Mouse (Mus musculus) ES-Bruce4 (cell line): Measurements from ENCODE around the gene Tfap2c. TPM values are rescaled to one million over a fixed set of nuclear protein-coding genes. Genes with fewer than 3 reads are reported as not detected.

Experiments
- H3K27ac ChIP-seq: 2 replicates; pipeline ENCODE4 v1.5.1; 2012; ENCODE audit warnings: low read length, inconsistent platforms; ENCODE audit not compliant: insufficient read depth
- H3K27me3 ChIP-seq: 2 replicates; pipeline ENCODE4 v1.6.1; 2012; ENCODE audit warnings: mild to moderate bottlenecking, low read length, inconsistent platforms; ENCODE audit not compliant: control insufficient read depth, poor library complexity, insufficient read depth, severe bottlenecking
- H3K36me3 ChIP-seq: 2 replicates; pipeline ENCODE4 v1.6.1; 2012; ENCODE audit warnings: inconsistent platforms, mild to moderate bottlenecking, low read length, moderate library complexity; ENCODE audit not compliant: control insufficient read depth, poor library complexity, insufficient read depth, severe bottlenecking
- H3K4me1 ChIP-seq: one replicate; pipeline ENCODE4 v1.8.1; 2011; ENCODE audit warnings: low read length; ENCODE audit not compliant: control insufficient read depth, insufficient read depth
- H3K4me3 ChIP-seq: 2 replicates; pipeline ENCODE4 v1.5.1; 2011; ENCODE audit warnings: low read depth, mild to moderate bottlenecking, low read length
- H3K9ac ChIP-seq: 2 replicates; pipeline ENCODE4 v1.6.1; 2012; ENCODE audit warnings: low read depth, mild to moderate bottlenecking, inconsistent platforms; ENCODE audit not compliant: poor library complexity, severe bottlenecking
- H3K9me3 ChIP-seq: replicated peaks from 2 replicates; pipeline ENCODE4 v1.6.1; 2012; ENCODE audit warnings: mild to moderate bottlenecking, low read length, inconsistent platforms; ENCODE audit not compliant: control insufficient read depth, poor library complexity, insufficient read depth, severe bottlenecking
- CTCF ChIP-seq: IDR thresholded peaks from one replicate; pipeline ENCODE4 v1.8.1; 2011; ENCODE audit warnings: low read depth, low read length
- EP300 ChIP-seq: IDR thresholded peaks from 2 replicates; pipeline ENCODE4 v1.6.1; 2011; ENCODE audit warnings: low read depth, low read length; ENCODE audit not compliant: insufficient read depth
- POLR2A ChIP-seq: IDR thresholded peaks from one replicate; pipeline ENCODE4 v1.8.1; 2011; ENCODE audit warnings: low read length; ENCODE audit not compliant: insufficient read depth
- polyA plus RNA-seq: library from polyadenylated mRNA; stranded (reverse); fragments of >200 nt; gene quantifications from 2 replicates; pipeline ENCODE4 v1.2.4, GENCODE M21; 2011; ENCODE audit warnings: low read depth; ENCODE audit not compliant: missing spikeins, insufficient read depth, insufficient read length

Tfap2c gene
- polyA plus RNA-seq, 1 experiment, result 107 TPM

DNA sequence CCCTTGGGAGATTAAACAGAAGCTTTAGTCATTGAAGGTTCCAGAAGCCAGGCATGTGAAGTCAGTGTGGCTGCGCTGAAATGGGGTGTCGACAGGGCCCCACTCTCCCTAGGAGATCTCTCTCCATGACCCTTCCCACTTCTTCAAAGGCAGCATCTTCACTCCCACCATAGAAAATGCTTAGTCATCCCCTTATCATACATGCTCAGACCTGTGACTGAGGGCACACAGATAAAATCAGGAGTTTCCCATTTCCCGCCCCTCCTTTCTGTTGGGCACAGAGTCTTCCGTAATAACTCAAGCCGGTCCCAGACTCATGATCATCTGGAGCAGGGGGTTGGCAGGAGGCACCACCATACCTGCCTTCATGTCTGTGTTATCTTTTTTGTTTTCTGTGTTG lies 41.4 kb downstream of the Tfap2c start:
- TF ChIP-seq CTCF, result no peak
- no peak for TF ChIP-seq POLR2A
- TF ChIP-seq EP300, result no peak
- peaks cover 8% of the 10 kb centered on the region for H3K4me1 ChIP-seq
- H3K27ac ChIP-seq, result no peak overlapping the region
- H3K36me3 ChIP-seq, result no peaks in the 10 kb centered on the region
- no peaks in the 10 kb centered on the region for H3K27me3 ChIP-seq
- H3K9ac ChIP-seq, result no peak overlapping the region
- no peak overlapping the region for H3K4me3 ChIP-seq
- H3K9me3 ChIP-seq, result no peaks in the 10 kb centered on the region

DNA sequence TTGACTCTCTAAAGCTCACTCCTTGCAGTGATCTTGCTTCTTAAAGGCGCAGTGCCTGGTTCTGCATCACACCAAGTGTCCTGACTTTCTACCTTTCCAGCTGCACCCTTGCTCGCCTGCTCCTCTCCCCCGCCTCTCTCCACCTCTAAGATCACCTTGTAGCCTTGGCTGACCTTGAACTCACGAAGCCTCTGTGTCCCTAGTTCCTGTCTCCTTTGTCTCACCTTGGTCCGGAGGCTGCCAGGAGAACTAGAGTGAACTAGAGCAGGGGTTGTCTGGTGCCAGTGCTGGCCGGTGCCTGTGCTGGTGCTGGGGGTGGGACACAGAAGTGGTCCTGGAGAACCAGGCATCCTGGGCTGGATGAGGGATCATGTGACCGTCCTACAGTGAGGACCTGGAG lies 44.9 kb downstream of the Tfap2c start:
- Histone ChIP-seq H3K27me3 (no peaks in the 10 kb centered on the region), H3K9ac (no peak overlapping the region), H3K4me1 (peaks cover 8% of the 10 kb centered on the region), H3K9me3 (no peaks in the 10 kb centered on the region), H3K4me3 (no peak overlapping the region), H3K27ac (no peak overlapping the region), H3K36me3 (no peaks in the 10 kb centered on the region)
- TF ChIP-seq EP300 (peak; percentile 74), POLR2A (no peak)

DNA sequence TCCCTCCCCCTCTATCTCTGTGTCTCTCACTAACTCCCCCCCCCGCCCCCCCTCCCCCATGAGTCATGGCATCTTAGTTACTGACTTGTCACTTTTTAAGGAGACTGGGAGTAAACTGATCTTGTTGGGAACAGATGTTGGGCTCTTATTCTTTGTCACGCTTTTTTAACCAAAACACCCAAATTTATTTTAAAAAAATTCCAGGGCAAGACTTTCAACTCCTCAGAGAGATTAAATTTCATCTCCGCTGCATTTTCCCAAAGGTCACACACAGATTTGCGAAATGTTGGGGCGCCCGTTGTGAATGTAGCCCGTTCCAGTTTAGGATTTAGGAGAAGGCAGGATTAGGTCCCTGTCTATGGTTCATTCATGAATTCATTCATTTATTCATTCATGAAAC lies 47.7 kb downstream of the Tfap2c start:
- Histone ChIP-seq H3K4me3 (no peak overlapping the region), H3K9ac (no peak overlapping the region), H3K4me1 (peaks cover 8% of the 10 kb centered on the region), H3K27me3 (no peaks in the 10 kb centered on the region), H3K9me3 (no peaks in the 10 kb centered on the region), H3K36me3 (no peaks in the 10 kb centered on the region), H3K27ac (no peak overlapping the region)
- TF ChIP-seq POLR2A, result no peak
- TF ChIP-seq CTCF, result no peak
- no peak for TF ChIP-seq EP300

DNA sequence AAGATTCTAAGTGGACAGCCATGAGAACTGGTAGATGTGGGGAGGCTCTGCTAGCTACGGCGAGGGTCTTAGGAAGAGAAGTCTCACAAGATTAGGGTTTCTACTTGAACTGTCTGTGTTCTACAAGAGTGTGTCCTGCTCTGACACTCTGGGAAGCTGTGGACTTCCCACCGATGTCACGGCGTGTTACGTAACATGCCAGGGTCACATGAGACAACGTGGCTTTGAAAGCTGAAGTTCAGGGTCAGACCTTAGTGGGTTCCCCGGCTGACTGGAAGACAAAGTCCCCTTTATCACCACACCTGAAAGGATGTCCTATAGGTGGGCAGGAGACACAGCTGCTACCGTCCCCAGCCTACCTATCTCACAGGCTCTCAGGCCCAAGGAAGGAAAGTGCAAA lies 48.5 kb downstream of the Tfap2c start:
- H3K36me3 ChIP-seq, result no peaks in the 10 kb centered on the region
- H3K4me1 ChIP-seq, result peaks cover 7% of the 10 kb centered on the region
- no peaks in the 10 kb centered on the region for H3K27me3 ChIP-seq
- H3K27ac ChIP-seq, result no peak overlapping the region
- no peak overlapping the region for H3K4me3 ChIP-seq
- TF ChIP-seq CTCF (no peak), EP300 (no peak), POLR2A (no peak)
- no peak overlapping the region for H3K9ac ChIP-seq
- H3K9me3 ChIP-seq, result no peaks in the 10 kb centered on the region

DNA sequence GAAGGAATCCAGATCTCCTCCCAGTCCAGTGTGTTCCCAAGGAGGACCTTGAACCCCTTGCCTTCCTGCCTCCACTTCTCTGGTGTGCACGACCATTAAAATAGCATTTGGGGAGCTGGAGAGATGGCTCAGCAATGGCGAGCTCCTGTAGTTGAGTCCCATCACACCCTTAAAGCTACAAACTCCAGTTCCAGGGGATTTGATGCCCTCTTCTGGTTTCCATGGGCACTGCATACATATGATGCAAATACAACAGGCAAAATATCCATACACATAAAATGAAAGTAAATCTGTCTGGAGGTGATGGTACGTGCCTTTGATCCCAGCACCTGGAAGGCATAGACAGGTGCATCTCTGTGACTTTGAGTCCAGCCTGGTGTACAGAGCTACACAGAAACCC lies 55.2 kb downstream of the Tfap2c start:
- Histone ChIP-seq H3K9ac (no peak overlapping the region), H3K27me3 (no peaks in the 10 kb centered on the region)
- TF ChIP-seq EP300 (no peak), CTCF (peak; percentile 15)

DNA sequence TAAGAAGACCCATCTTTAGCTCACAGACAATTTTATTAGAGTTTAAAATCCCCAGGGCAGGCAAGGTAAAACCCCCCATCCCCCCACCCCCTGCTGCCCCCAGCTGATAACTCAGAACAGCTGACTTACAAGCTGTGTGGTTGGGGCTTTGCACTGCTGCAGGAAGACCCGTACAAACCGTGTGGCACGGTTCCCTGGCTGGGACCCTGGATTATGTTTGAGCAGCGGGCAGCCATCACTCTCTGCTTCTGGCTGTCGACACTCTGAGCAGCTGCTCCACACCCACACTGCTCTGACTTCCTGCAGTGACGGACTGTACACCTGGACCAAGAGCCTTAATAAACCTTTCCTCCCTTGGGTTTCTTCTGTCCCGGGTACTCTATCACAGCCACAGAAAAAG lies 56.2 kb downstream of the Tfap2c start:
- no peak overlapping the region for H3K4me3 ChIP-seq
- no peaks in the 10 kb centered on the region for H3K4me1 ChIP-seq
- H3K9me3 ChIP-seq, result no peaks in the 10 kb centered on the region
- no peaks in the 10 kb centered on the region for H3K36me3 ChIP-seq
- no peak overlapping the region for H3K9ac ChIP-seq
- H3K27me3 ChIP-seq, result no peaks in the 10 kb centered on the region
- no peak for TF ChIP-seq EP300
- no peak for TF ChIP-seq POLR2A
- no peak for TF ChIP-seq CTCF
- no peak overlapping the region for H3K27ac ChIP-seq

More for the DNA sequence above, 55.2 kb downstream of the Tfap2c start:
- no peak overlapping the region for H3K4me3 ChIP-seq
- H3K36me3 ChIP-seq, result no peaks in the 10 kb centered on the region
- H3K27ac ChIP-seq, result no peak overlapping the region
- no peaks in the 10 kb centered on the region for H3K4me1 ChIP-seq
- no peaks in the 10 kb centered on the region for H3K9me3 ChIP-seq
